Mouse (Mus musculus) layer of hippocampus, adult 18-20 months (tissue): ENCODE data around the gene Csnk1g2. TPM values are rescaled to one million over a fixed set of nuclear protein-coding genes. Genes with fewer than 3 reads are reported as not detected.

Experiments used
- DNase-seq, 2 experiments: peaks; one replicate each; pipeline ENCODE4 v3.0.0; 2022; ENCODE audit warnings: low spot score in 2 of 2
- microRNA-seq, 2 experiments: library from miRNA; unstranded; fragments of <30 nt; microRNA quantifications; one replicate each; pipeline ENCODE4 v1.2.0; 2021
- total RNA-seq, 2 experiments: library from RNA; stranded (reverse); gene quantifications; 2 replicates each; pipeline ENCODE4 v1.2.3; 2021

Csnk1g2 gene
- total RNA-seq, 2 experiments from 2014 or later: 230 to 247 TPM

- DNase-seq: no peak
These were observed 56.2 kb downstream of the Csnk1g2 start for GRCm38 (mm10) chr10:80678601-80679377.

DNA sequence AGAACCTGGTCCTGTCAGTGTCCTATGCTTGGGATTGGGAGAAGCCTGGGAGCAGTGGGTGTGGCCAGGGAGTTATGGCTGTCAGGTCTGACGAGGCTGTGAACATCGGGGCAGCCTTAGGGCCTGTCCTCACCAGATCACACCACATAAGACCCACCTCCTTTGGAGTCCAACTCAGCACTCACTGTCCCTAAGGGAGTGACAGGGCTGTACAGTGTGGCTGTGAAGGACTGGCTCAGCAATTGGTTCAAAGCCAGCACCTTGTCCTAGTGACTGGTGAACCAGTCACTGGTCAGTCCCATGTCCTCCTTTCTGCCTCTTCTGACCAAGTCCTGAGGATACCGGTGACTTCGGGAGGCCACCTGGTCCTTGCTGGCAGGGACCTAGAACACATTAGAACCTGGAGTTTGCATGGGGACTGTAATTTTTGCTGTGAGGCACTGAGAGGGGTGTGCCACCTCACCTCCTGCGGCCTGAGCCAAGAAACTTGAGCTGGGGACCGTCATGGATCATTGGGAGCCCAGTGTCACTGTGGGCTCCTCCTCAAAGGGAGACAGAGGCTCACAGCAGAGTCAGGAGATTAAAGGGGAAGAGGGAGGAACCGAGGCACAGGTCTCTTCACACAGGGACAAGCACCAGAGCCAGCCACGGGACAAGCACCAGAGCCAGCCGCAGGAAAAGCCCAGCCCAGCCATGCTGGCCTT lies 57.1 kb downstream of the Csnk1g2 start:
- no peak for DNase-seq

DNA sequence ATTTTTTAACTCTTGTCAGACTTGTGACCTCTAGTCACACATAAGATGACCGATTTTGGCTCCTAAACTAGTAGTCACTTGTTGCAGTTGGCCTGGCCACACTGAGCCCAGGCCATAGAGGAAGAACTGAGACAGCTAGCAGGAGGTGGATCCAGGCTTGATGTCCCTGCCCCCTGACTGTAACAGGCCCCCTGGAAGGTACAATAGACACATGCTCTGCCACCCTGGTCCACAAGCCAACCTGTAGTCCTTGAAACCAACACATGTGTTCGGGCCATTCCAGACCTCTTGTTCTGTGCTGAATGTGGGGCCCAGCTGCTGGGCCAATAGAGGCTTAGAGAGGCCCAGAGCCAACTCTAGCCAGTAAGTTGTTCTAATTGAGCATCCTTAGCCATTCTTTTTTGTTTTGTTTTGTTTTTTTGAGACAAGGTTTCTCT lies 57.6 kb downstream of the Csnk1g2 start:
- DNase-seq: no peak

- DNase-seq: no peak
These were observed 59.4 kb downstream of the Csnk1g2 start for GRCm38 (mm10) chr10:80682003-80682402.

DNA sequence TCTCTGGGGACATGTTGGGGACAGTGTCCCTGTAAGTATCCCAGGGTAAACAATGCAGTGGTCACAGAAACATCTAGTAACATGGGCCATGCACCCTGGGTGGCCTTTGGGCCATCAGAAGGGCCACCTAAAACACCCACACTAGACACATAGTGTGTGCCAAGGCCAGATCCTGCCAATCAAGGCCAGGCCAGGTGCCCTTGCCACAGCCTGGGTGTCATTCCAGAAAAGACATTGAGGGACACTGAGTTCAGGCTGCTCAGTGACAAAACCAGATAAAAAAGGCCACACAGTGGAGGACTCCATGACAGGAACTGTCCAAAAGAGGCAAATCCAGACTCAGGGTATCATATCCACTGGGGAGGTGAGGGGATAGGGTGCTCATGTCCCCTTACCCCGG lies 61.0 kb downstream of the Csnk1g2 start:
- DNase-seq: no peak

- peak in 1 of 2 experiments; percentile 64 for DNase-seq
These were observed 61.6 kb downstream of the Csnk1g2 start for GRCm38 (mm10) chr10:80684214-80684613.

DNA sequence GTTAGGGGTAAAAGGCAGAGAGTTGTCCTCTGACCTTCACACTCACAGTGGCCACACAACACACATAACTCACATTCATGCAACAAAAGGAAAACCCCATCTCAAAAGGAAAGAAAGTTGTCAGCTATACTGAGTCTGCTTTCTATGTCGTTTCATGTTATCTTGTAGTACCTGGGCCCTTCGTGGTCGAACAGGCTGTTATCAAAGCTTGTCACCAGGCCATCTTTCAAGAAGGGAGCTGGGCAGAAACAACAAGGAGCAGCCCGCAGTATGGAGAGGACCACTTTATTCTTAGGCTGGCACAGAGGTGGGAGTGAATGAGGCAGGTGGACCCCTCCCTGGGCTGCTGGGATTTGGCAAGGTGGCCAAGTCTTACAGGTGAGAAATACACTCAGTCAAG lies 62.3 kb downstream of the Csnk1g2 start:
- DNase-seq: no peak

GRCm38 (mm10) chr10:80686617-80687016 lies 64.0 kb downstream of the Csnk1g2 start:
- DNase-seq: no peak

GRCm38 (mm10) chr10:80687850-80688249 lies 65.2 kb downstream of the Csnk1g2 start:
- DNase-seq: peak in 1 of 2 experiments; percentile 77

Small RNA genes within 50 kb of the gene (microRNA-seq; reads per million reads assigned to microRNA genes)
- gene Mir6912: 3.5 reads per million in 2 experiments

Other genes with a start within 250 kb of the Csnk1g2 start
- gene Mex3d, start 235.2 kb upstream of the Csnk1g2 start, total RNA-seq: 10 to 100 TPM; 17.9 to 19.1 TPM
- 100 to 1,000 TPM; 159 to 162 TPM for gene Mbd3, start 223.3 kb upstream of the Csnk1g2 start, total RNA-seq
- gene Uqcr11, start 216.0 kb upstream of the Csnk1g2 start, total RNA-seq: 100 to 1,000 TPM; 410 to 413 TPM
- gene Tcf3, start 189.2 kb upstream of the Csnk1g2 start, total RNA-seq: 10 to 100 TPM; 27.1 to 27.3 TPM
- gene Onecut3, start 128.0 kb upstream of the Csnk1g2 start, total RNA-seq: under 1 TPM in 1 of 2 experiments, not detected in 1; 0.07 TPM
- under 1 TPM; 0.18 to 0.22 TPM for gene Atp8b3, start 83.7 kb upstream of the Csnk1g2 start, total RNA-seq
- gene Rexo1, start 61.3 kb upstream of the Csnk1g2 start, total RNA-seq: 10 to 100 TPM; 44.8 to 48.1 TPM
- 10 to 100 TPM; 57.3 to 62.1 TPM for gene Klf16, start 45.5 kb upstream of the Csnk1g2 start, total RNA-seq
- 100 to 1,000 TPM; 166 to 168 TPM for gene Abhd17a, start 32.5 kb upstream of the Csnk1g2 start, total RNA-seq
- 10 to 100 TPM; 43.9 to 54.4 TPM for gene Scamp4, start 20.0 kb upstream of the Csnk1g2 start, total RNA-seq
- gene Adat3, start 20.0 kb upstream of the Csnk1g2 start, total RNA-seq: 1 to 10 TPM; 1.7 to 3.4 TPM
- gene Gm49322, start 16.8 kb upstream of the Csnk1g2 start, total RNA-seq: 1 to 10 TPM; 2.6 to 3.1 TPM
- 100 to 1,000 TPM; 110 to 114 TPM for gene Btbd2, start 34.2 kb downstream of the Csnk1g2 start, total RNA-seq
- gene Mknk2, start 55.3 kb downstream of the Csnk1g2 start, total RNA-seq: 10 to 100 TPM; 44.7 to 46.1 TPM
- gene Mob3a, start 79.1 kb downstream of the Csnk1g2 start, total RNA-seq: 10 to 100 TPM; 13.2 to 13.5 TPM
- 10 to 100 TPM; 52.5 to 54.7 TPM for gene Izumo4, start 79.3 kb downstream of the Csnk1g2 start, total RNA-seq
- gene Ap3d1, start 119.4 kb downstream of the Csnk1g2 start, total RNA-seq: 100 to 1,000 TPM; 138 TPM
- gene Dot1l, start 132.4 kb downstream of the Csnk1g2 start, total RNA-seq: 10 to 100 TPM; 40.6 to 49.6 TPM
- gene Sf3a2, start 175.4 kb downstream of the Csnk1g2 start, total RNA-seq: 10 to 100 TPM; 52.3 to 57.3 TPM
- gene Plekhj1, start 175.8 kb downstream of the Csnk1g2 start, total RNA-seq: 10 to 100 TPM; 63.3 to 71.2 TPM
- 1 to 10 TPM; 3.3 to 3.6 TPM for gene Amh, start 182.4 kb downstream of the Csnk1g2 start, total RNA-seq
- 1 to 10 TPM; 2.2 to 3.0 TPM for gene Jsrp1, start 190.7 kb downstream of the Csnk1g2 start, total RNA-seq
- 100 to 1,000 TPM; 518 to 519 TPM for gene Oaz1, start 203.8 kb downstream of the Csnk1g2 start, total RNA-seq
- 10 to 100 TPM; 42.7 to 51.6 TPM for gene Lingo3, start 221.2 kb downstream of the Csnk1g2 start, total RNA-seq
- 10 to 100 TPM; 41.4 to 50.4 TPM for gene Lsm7, start 232.4 kb downstream of the Csnk1g2 start, total RNA-seq
- 10 to 100 TPM; 46.4 to 55.6 TPM for gene Sppl2b, start 232.4 kb downstream of the Csnk1g2 start, total RNA-seq
- gene Tmprss9, start 249.0 kb downstream of the Csnk1g2 start, total RNA-seq: under 1 TPM; 0.40 to 0.56 TPM